Mouse (Mus musculus): ENCODE results near the gene Myh14.

DNA sequence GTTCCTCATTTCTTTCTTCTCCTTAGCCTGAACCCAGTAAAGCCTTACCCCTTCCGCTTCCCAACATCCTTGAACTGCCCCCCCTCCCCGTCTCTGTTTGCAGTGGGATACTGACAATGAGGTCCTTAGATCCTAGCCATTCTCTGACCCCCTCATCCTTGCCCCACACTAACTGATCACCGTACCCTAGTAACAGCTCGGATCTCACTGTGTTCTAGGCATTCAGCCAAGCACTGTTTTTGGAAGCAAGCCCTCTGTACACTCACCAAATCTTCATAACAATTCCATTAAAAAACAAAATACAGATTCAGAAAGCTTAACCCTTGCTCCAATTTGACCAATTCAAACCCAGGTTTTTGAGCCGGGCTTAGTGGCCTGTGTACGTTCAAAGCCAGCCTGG is 76.4 kb downstream of the Myh14 start:
- TF ChIP-seq CTCF (IDR thresholded peaks at IDR 0.05; ENCODE audit: extremely low read depth, insufficient read depth, low read length): no peak
- TF ChIP-seq POLR2A (IDR thresholded peaks at IDR 0.05; ENCODE audit: extremely low read depth, insufficient read depth, low read length): no peak

Data from cortical plate, adult 2 months (tissue).